Mouse (Mus musculus) neutrophil, adult 59 days (primary cell): ENCODE results near the gene Rhox4f. TPM values are rescaled to one million over a fixed set of nuclear protein-coding genes. Genes with fewer than 3 reads are reported as not detected.

ENCODE experiments used
- total RNA-seq, 2 experiments: library from RNA; stranded (reverse); gene quantifications; 1 replicate in 1 of 2; 2 replicates in 1 of 2; pipeline ENCODE4 v1.2.4; 2023

Rhox4f gene
- not detected for total RNA-seq

DNA sequence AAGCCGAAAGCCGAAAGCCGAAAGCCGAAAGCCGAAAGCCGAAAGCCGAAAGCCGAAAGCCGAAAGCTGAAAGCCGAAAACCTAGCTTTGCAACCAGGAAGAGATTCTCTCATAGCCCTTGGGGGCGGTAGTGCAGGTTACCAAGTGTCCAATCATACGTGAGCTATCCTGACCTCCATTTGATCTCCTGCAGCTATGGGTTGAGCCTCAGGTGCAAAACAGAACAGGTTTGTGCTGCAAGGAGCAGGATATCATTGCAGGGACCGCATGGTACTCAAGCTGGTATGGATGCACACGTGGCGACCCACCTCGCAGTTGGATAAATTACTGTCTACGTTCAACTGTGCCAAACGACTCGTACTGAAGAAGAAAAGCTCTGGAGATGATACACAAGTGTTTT is at the start of gene Rhox4f:
TSS of gene Rhox4f (minus strand) at position 101 of the 400 bp plus-strand sequence.

GRCm38 (mm10) chrX:37651227-37651626 is 43.7 kb upstream of the Rhox4f start, which contains the start of gene Rhox4g:
Rhox4g (minus strand) TSS chrX:37651327.

DNA sequence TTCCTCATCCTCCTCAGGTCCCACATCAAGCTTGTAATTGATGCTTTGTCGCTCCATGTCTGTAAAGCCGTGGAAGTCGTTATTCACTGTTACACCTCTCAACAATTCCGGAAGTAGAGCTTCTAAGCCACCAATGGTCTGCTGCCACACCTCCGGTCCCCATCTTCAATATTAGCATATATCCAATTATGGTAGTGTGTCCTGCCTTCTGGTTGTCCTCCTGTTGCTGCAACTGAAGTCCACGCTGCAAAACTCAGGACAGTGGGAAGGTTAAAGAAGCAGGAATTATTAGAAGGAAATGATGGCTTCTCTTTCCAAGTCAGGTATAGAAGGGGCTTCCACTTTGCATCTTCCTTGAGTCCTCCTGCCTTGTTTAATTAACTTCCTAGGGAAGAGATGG is 35.9 kb upstream of the Rhox4f start, which contains the start of gene Rhox2g:
TSS of gene Rhox2g (minus strand) at position 101 of the 400 bp plus-strand sequence.

GRCm38 (mm10) chrX:37628512-37628911 is 21.0 kb upstream of the Rhox4f start, which contains the start of gene Rhox3g:
Rhox3g (minus strand) TSS chrX:37628612.

GRCm38 (mm10) chrX:37580692-37581091 is 26.8 kb downstream of the Rhox4f start, which contains the start of gene Rhox3f:
Rhox3f (plus strand) TSS chrX:37580992.

DNA sequence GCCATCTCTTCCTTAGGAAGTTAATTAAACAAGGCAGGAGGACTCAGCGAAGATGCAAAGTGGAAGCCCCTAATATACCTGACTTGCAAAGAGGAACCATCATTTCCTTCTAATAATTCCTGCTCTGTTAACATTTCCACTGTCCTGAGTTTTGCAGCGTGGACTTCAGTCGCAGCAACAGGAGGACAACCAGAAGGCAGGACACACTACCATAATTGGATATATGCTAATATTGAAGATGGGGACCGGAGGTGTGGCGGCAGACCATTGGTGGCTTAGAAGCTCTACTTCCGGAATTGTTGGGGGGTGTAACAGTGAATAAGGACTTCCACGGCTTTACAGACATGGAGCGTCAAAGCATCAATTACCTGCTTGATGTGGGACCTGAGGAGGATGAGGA is 36.4 kb downstream of the Rhox4f start, which contains the start of gene Rhox2f:
TSS of gene Rhox2f (plus strand) at position 301 of the 400 bp plus-strand sequence.

DNA sequence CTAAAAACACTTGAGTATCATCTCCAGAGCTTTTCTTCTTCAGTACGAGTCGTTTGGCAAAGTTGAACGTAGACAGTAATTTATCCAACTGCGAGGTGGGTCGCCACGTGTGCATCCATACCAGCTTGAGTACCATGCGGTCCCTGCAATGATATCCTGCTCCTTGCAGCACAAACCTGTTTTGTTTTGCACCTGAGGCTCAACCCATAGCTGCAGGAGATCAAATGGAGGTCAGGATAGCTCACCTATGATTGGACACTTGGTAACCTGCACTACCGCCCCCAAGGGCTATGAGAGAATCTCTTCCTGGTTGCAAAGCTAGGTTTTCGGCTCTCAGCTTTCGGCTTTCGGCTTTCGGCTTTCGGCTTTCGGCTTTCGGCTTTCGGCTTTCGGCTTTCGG is 50.4 kb downstream of the Rhox4f start, which contains the start of gene Rhox4e:
TSS of gene Rhox4e (plus strand) at position 301 of the 400 bp plus-strand sequence.

Other genes starting within 250 kb of the Rhox4f start
- not detected for gene Rhox3a2, start 227.7 kb downstream of the Rhox4f start, total RNA-seq
- not detected for gene Rhox4a2, start 216.9 kb downstream of the Rhox4f start, total RNA-seq
- gene Rhox2b, start 195.6 kb downstream of the Rhox4f start, total RNA-seq, result not detected
- not detected for gene Rhox4b, start 175.2 kb downstream of the Rhox4f start, total RNA-seq
- not detected for gene Rhox2c, start 154.0 kb downstream of the Rhox4f start, total RNA-seq
- not detected for gene Rhox3c, start 149.1 kb downstream of the Rhox4f start, total RNA-seq
- not detected for gene Rhox4c, start 127.4 kb downstream of the Rhox4f start, total RNA-seq
- gene Rhox2d, start 114.3 kb downstream of the Rhox4f start, total RNA-seq, result not detected
- gene Rhox4d, start 93.3 kb downstream of the Rhox4f start, total RNA-seq, result not detected
- gene Rhox2e, start 77.3 kb downstream of the Rhox4f start, total RNA-seq, result not detected
- gene Rhox3e, start 65.7 kb downstream of the Rhox4f start, total RNA-seq, result not detected
- gene Rhox4e, start 50.3 kb downstream of the Rhox4f start, total RNA-seq, result not detected
- not detected for gene Rhox2f, start 36.3 kb downstream of the Rhox4f start, total RNA-seq
- not detected for gene Rhox3f, start 26.7 kb downstream of the Rhox4f start, total RNA-seq
- not detected for gene Rhox3g, start 20.9 kb upstream of the Rhox4f start, total RNA-seq
- gene Rhox2g, start 35.8 kb upstream of the Rhox4f start, total RNA-seq, result not detected
- gene Rhox4g, start 43.6 kb upstream of the Rhox4f start, total RNA-seq, result not detected
- not detected for gene Rhox3h, start 61.1 kb upstream of the Rhox4f start, total RNA-seq
- not detected for gene Rhox2h, start 65.6 kb upstream of the Rhox4f start, total RNA-seq
- gene Rhox5, start 197.1 kb upstream of the Rhox4f start, total RNA-seq, result not detected
- gene Rhox6, start 219.2 kb upstream of the Rhox4f start, total RNA-seq, result not detected
- not detected for gene Rhox7a, start 224.0 kb upstream of the Rhox4f start, total RNA-seq